Mouse (Mus musculus) megakaryocyte, embryonic 14.5 days (primary cell): ENCODE measurements at regions not wholly inside any gene's neighbourhood (a gene's known extent, or its start where the extent isn't known, plus 50 kb on each side); places are given as distances from the start of the nearest gene placed in this dataset.

Experiments used
- FLI1 ChIP-seq: IDR thresholded peaks from 2 replicates; pipeline ENCODE4 v1.6.1; 2012; ENCODE audit warnings: low read length, inconsistent platforms, mixed read lengths
- GATA1 ChIP-seq: IDR thresholded peaks from 3 replicates; pipeline ENCODE4 v1.6.1; 2012; ENCODE audit warnings: mixed read lengths, low read length, inconsistent platforms, borderline replicate concordance

DNA sequence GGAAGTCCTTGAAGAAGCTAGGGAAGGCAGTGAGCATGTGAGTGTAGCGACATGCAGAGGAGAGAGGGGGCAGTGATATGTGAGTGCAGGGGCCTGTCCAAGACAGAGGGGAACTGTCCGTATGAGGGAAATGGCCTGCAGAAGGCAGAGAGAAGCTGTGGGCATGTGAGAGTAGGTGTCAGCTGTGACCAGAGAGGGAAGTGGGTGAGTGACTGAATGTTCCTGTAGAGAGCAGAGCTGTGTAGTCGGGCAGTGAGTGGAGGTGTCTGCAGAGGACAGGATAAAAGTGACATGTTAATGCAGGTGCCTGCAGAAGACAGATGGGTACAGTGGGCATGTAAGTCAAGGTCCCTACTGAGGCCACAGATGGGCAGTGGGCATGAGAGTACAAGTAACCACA lies 84.4 kb downstream of the Samt1 start:
- TF ChIP-seq GATA1 (no peak), FLI1 (no peak)
